Mouse (Mus musculus) heart, embryonic 14.5 days (tissue): ENCODE measurements around the gene Sostdc1. TPM values are rescaled to one million over a fixed set of nuclear protein-coding genes. Genes with fewer than 3 reads are reported as not detected.

ENCODE experiments used
- ATAC-seq: fragments of 200-750 bp; cut with Nextera tagmentation; 2 replicates; pipeline ENCODE4 v1.8.0; 2017; ENCODE audit warnings: low read depth, moderate TSS enrichment; ENCODE audit not compliant: insufficient number of reproducible peaks, insufficient read depth, low FRiP score
- H3K27ac ChIP-seq, 2 experiments: fragments of 200-500 bp in 1 of 2; fragments of 300-500 bp in 1 of 2; sonication (generic) in 1 of 2; replicated peaks in 1 of 2; 2 replicates each; pipeline ENCODE4 v1.5.1; 2012 to 2014; ENCODE audit warnings: low read depth in 2 of 2, low read length in 2 of 2, control low read depth in 1 of 2, mild to moderate bottlenecking in 1 of 2, mixed read lengths in 1 of 2; ENCODE audit not compliant: control insufficient read depth in 1 of 2, insufficient read depth in 1 of 2
- H3K27me3 ChIP-seq: fragments of 300-500 bp; sonication (generic); 2 replicates; pipeline ENCODE4 v1.6.1; 2014; ENCODE audit warnings: mild to moderate bottlenecking, low read length, control low read depth; ENCODE audit not compliant: control insufficient read depth, insufficient read depth
- H3K36me3 ChIP-seq: fragments of 300-500 bp; sonication (generic); 2 replicates; pipeline ENCODE4 v1.6.1; 2014; ENCODE audit warnings: mild to moderate bottlenecking, control low read depth, low read length, mixed read lengths; ENCODE audit not compliant: control insufficient read depth, insufficient read depth
- H3K4me1 ChIP-seq, 2 experiments: fragments of 200-500 bp in 1 of 2; fragments of 300-500 bp in 1 of 2; sonication (generic) in 1 of 2; 2 replicates each; pipeline ENCODE4 v1.6.1; 2012 to 2014; ENCODE audit warnings: low read length in 2 of 2, control low read depth in 1 of 2, mixed read lengths in 1 of 2; ENCODE audit not compliant: control insufficient read depth in 2 of 2, insufficient read depth in 2 of 2
- H3K4me2 ChIP-seq: fragments of 300-500 bp; sonication (generic); 2 replicates; pipeline ENCODE4 v1.6.1; 2014; ENCODE audit warnings: mild to moderate bottlenecking, low read length
- H3K4me3 ChIP-seq, 2 experiments: fragments of 200-500 bp in 1 of 2; fragments of 300-500 bp in 1 of 2; sonication (generic) in 1 of 2; 2 replicates each; pipeline ENCODE4 v1.5.1; 2012 to 2014; ENCODE audit warnings: low read length in 2 of 2, mild to moderate bottlenecking in 2 of 2, control low read depth in 1 of 2, low read depth in 1 of 2, moderate library complexity in 1 of 2; ENCODE audit not compliant: control insufficient read depth in 1 of 2, insufficient read depth in 1 of 2
- H3K9ac ChIP-seq: fragments of 300-500 bp; sonication (generic); 2 replicates; pipeline ENCODE4 v1.6.1; 2014; ENCODE audit warnings: mild to moderate bottlenecking, low read length
- H3K9me3 ChIP-seq: fragments of 300-500 bp; sonication (generic); 2 replicates; pipeline ENCODE4 v1.6.1; 2016; ENCODE audit warnings: low read length, control low read depth; ENCODE audit not compliant: control insufficient read depth
- whole genome bisulfite sequencing: fragments of 180-500 bp; shearing (Covaris S2); extraction: QIAGEN DNeasy Blood & Tissue Kit; methylation state at CpG from one replicate; pipeline ENCODE4 v1.1.7; 2014; 5-methylcytosine and 5-hydroxymethylcytosine counted together
- polyA plus RNA-seq: library from polyadenylated mRNA; unstranded; fragments of >200 nt; fragmentation: Nextera tagmentation; extraction: Ambion mirVana; gene quantifications from 2 replicates; pipeline ENCODE4 v1.2.1, GENCODE M21; 2014

Gene Sostdc1
- polyA plus RNA-seq, 1 experiment from 2014 or later = 0.43 TPM

DNA sequence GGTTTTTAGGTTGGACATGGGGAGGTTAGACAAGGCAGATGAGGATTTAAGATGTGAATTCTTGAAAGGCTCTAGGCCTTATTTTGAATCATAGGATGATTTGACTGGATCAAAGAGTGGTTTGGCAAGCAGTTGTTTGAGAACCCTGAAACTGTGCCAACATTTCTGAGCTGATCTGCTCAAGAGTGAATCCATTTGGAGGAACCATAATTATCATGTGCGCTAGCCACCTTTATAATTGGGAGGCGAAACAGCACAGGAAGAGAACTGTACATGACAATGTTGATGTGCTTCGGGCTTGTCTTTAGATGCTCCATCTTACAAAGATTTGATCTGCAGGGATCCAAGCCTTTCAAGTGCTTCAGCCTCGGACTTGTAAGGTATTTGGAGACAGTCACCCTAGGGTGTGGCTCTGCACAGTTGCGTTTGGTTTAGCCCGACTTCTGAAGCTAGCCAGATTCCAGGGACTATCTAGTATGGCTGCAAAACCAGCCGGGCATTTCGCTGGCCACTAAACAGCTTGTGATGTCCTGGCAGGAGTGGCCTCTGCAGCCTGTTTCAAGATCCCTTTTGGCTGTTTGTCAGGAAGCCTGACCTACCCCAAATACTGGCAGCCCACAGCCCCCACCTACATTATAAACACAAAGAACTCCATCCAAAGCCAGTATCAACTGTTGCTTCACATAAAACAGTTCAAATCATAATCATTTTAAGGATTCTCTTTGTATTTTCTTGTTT lies 10.9 kb upstream of the Sostdc1 start:
- no peaks in the 10 kb centered on the region for H3K9me3 ChIP-seq
- 73% methylated on average over 8 of the region's 8 CpGs for WGBS
- ATAC-seq = no peak
- no peak overlapping the region for H3K27ac ChIP-seq
- H3K27me3 ChIP-seq = no peaks in the 10 kb centered on the region
- H3K4me1 ChIP-seq = no peaks in the 10 kb centered on the region
- H3K4me2 ChIP-seq = no peak overlapping the region
- no peak overlapping the region for H3K9ac ChIP-seq
- H3K4me3 ChIP-seq = no peak overlapping the region
- H3K36me3 ChIP-seq = no peaks in the 10 kb centered on the region

DNA sequence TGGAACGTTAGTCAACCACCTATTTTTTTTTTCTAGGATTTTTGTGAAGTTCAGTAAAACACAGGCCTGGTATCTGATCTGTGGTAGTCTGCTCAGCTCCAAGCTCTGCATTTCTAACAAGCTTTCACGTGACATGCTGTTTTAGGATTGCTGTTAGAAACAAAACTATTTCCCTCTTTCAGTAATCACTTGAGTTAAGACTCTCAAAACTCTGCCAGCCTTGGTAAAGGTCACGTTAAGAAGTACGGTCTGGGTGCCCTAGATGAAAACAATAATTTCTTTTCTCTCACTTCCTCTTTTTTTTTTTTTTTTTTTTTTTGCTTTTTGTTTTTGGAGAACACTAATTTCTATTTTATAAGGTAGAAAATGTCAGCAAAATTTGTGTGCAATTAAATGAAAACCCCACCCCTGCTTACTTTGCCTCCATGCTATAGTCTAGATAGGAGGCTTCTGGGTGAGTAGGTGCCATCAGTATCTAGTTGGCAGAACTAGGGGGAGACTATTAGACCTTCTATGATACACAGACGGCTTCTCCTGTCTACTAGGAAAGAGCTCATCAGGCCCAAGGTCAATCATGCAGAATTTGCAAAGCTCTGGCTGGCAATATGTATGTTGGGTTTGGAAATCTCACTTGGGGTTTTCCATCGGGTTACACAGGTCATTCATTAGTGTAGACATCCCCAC lies 5.1 kb upstream of the Sostdc1 start:
- H3K4me2 ChIP-seq = no peak overlapping the region
- no peak overlapping the region for H3K9ac ChIP-seq
- no peaks in the 10 kb centered on the region for H3K9me3 ChIP-seq
- no peaks in the 10 kb centered on the region; a peak in 1 of 4 replicates for H3K4me1 ChIP-seq
- H3K4me3 ChIP-seq = no peak overlapping the region
- no peak overlapping the region for H3K27ac ChIP-seq
- H3K36me3 ChIP-seq = no peaks in the 10 kb centered on the region
- no peaks in the 10 kb centered on the region for H3K27me3 ChIP-seq
- WGBS = 75% methylated on average over 6 of the region's 6 CpGs
- no peak for ATAC-seq

DNA sequence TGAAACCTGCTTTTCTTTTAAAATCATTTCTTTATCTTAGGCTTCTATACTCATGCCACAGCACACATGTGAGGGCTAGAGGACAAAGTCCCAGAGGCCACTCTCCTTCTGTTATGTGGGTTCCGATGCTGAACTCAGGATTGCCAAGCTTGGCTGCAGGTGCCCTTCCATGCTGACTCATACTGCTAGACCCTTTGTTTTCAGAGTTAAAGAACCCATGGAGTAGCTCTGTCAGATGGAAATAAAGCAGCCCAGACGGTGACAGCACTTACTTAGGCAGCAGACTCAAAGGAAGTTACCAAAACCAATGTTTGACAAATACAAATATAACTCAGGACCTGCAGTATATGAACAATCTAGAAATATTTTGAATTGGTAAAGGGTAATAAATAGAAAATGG lies 924 bp upstream of the Sostdc1 start:
- Histone ChIP-seq H3K9me3 (no peaks in the 10 kb centered on the region), H3K27me3 (no peaks in the 10 kb centered on the region), H3K4me2 (no peak overlapping the region), H3K36me3 (no peaks in the 10 kb centered on the region), H3K4me1 (peaks cover 0 to 4% of the 10 kb centered on the region in 2 experiments; a peak in 1 of 4 replicates), H3K4me3 (no peak overlapping the region), H3K9ac (no peak overlapping the region), H3K27ac (no peak overlapping the region)
- WGBS = 36% methylated on average over 2 of the region's 2 CpGs
- ATAC-seq = no peak

DNA sequence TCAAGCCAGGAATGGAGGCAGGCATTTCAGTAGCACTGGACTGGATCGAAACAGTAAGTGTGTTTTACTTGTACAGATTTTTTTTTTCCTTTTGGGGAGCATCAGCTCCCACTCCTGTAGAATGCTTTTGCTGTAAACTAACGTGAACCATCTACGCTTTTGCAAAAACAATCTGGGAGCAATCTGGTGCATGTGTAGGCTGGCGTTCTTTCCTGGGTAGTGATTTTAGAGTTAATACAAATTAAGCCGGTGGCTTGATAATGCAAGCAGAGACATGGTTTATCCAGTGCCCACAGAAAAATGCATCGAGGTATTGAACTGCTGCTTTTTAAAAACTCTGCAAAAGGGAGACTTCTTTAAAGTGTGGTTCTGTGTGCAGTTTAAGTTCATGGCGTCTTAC lies 507 bp downstream of the Sostdc1 start:
- H3K9ac ChIP-seq = no peak overlapping the region
- no peak overlapping the region for H3K27ac ChIP-seq
- H3K27me3 ChIP-seq = no peaks in the 10 kb centered on the region
- no peaks in the 10 kb centered on the region for H3K9me3 ChIP-seq
- peak overlapping the region; percentile 51 for H3K4me2 ChIP-seq
- 81% methylated on average over 7 of the region's 7 CpGs for WGBS
- H3K36me3 ChIP-seq = no peaks in the 10 kb centered on the region
- no peak for ATAC-seq
- no peak overlapping the region for H3K4me3 ChIP-seq
- H3K4me1 ChIP-seq = peaks cover 0 to 4% of the 10 kb centered on the region in 2 experiments; a peak in 1 of 4 replicates

DNA sequence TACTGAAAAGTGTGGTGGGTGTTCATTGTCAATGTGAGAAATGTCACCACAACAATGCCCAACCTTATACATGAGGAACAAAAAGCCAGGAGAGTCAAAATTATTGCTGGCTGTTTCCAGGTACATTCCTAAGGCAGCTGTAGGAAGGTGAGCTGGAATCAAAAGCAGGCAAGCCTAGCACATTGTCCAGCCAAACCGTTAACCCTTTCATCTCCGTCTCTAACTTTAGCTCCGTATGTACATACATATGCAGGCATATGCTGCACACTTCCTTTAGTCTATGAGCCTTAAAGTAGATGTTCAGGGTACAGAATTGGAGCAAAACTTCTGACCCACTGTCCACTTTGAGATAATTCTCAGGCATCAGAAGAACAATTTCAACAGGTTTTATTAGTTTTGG lies 1.6 kb downstream of the Sostdc1 start:
- WGBS = 85% methylated on average over 3 of the region's 3 CpGs

DNA sequence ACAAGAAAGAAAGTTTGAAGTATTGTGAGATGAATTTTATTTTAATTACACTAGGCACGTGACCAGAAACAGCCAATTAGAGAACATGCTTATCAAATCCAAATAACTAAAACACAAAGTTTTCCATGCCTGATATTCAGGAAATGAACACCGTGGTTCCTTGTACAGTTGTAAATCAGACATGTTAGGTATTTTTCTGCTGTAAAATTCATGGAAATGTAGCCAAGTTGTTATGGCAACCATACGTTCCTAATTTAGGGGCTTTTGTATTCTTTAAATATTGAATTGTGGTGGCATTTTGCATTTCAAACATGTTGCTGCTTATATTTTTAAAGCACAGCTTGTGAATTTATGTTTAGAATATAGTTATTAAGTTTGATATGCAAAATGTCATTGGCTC lies 2.1 kb downstream of the Sostdc1 start:
- Histone ChIP-seq H3K9me3 (no peaks in the 10 kb centered on the region), H3K4me3 (no peak overlapping the region), H3K4me1 (peaks cover 0 to 4% of the 10 kb centered on the region in 2 experiments; a peak in 1 of 4 replicates), H3K9ac (no peak overlapping the region), H3K27me3 (no peaks in the 10 kb centered on the region), H3K4me2 (no peak overlapping the region), H3K27ac (no peak overlapping the region), H3K36me3 (no peaks in the 10 kb centered on the region)
- ATAC-seq = no peak
- WGBS = 78% methylated on average over 3 of the region's 3 CpGs

More for the DNA sequence above, 1.6 kb downstream of the Sostdc1 start:
- H3K4me3 ChIP-seq = no peak overlapping the region
- no peaks in the 10 kb centered on the region for H3K36me3 ChIP-seq
- H3K4me1 ChIP-seq = peaks cover 0 to 4% of the 10 kb centered on the region in 2 experiments; a peak in 1 of 4 replicates
- H3K4me2 ChIP-seq = no peak overlapping the region
- no peaks in the 10 kb centered on the region for H3K27me3 ChIP-seq
- no peak overlapping the region for H3K9ac ChIP-seq
- no peak overlapping the region for H3K27ac ChIP-seq
- ATAC-seq = no peak
- H3K9me3 ChIP-seq = no peaks in the 10 kb centered on the region

DNA sequence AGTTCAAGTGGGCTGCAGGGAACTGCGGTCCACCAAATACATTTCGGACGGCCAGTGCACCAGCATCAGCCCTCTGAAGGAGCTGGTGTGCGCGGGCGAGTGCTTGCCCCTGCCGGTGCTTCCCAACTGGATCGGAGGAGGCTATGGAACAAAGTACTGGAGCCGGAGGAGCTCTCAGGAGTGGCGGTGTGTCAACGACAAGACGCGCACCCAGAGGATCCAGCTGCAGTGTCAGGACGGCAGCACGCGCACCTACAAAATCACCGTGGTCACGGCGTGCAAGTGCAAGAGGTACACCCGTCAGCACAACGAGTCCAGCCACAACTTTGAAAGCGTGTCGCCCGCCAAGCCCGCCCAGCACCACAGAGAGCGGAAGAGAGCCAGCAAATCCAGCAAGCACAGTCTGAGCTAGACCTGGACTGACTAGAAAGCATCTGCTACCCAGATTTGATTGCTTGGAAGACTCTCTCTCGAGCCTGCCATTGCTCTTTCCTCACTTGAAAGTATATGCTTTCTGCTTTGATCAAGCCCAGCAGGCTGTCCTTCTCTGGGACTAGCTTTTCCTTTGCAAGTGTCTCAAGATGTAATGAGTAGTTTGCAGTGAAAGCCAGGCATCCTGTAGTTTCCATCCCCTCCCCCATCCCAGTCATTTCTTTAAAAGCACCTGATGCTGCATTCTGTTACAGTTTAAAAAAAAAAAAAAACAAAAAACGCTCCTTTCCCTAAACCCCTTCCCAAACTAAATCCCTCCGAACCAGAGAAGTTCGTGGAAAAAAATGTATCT lies 3.3 kb downstream of the Sostdc1 start:
- H3K27ac ChIP-seq = no peak overlapping the region

More for the DNA sequence above, 3.3 kb downstream of the Sostdc1 start:
- 4% methylated on average over 30 of the region's 30 CpGs for WGBS
- no peaks in the 10 kb centered on the region for H3K36me3 ChIP-seq
- peak overlapping the region; percentile 91 for H3K4me2 ChIP-seq
- H3K9me3 ChIP-seq = no peaks in the 10 kb centered on the region
- 0 out of 2 replicates have a peak, but pooled peaks have one; percentile 35 for ATAC-seq
- peak overlapping the region; percentile 67 for H3K9ac ChIP-seq
- peak overlapping the region; percentile 50 to 52 for H3K4me3 ChIP-seq
- peaks cover 0 to 4% of the 10 kb centered on the region in 2 experiments; a peak in 1 of 4 replicates for H3K4me1 ChIP-seq
- no peaks in the 10 kb centered on the region for H3K27me3 ChIP-seq
